Mouse (Mus musculus) forebrain, embryonic 15.5 days (tissue): ENCODE results near the gene Aoc1. TPM values are rescaled to one million over a fixed set of nuclear protein-coding genes. Genes with fewer than 3 reads are reported as not detected.
A peak's percentile ranks its signal among the peaks of the same experiment; 100 is the strongest.
"Not testable (repeated sequence)": the region's sequence is repeated elsewhere in the genome, so short reads cannot be mapped to it uniquely, and the experiment has no call there.

ENCODE experiments used
- ATAC-seq: fragments of 200-750 bp; cut with Nextera tagmentation; replicated peaks from 2 replicates; pipeline ENCODE4 v1.8.0; 2017; ENCODE audit warnings: mild to moderate bottlenecking, moderate TSS enrichment, moderate library complexity
- H3K27ac ChIP-seq: fragments of 300-500 bp; sonication (generic); replicated peaks from 2 replicates; pipeline ENCODE4 v1.5.1; 2015; ENCODE audit warnings: mild to moderate bottlenecking, inconsistent platforms
- H3K27me3 ChIP-seq: fragments of 300-500 bp; sonication (generic); 2 replicates; pipeline ENCODE4 v1.6.1; 2015; ENCODE audit warnings: inconsistent platforms
- H3K36me3 ChIP-seq: fragments of 300-500 bp; sonication (generic); 2 replicates; pipeline ENCODE4 v1.6.1; 2015; ENCODE audit warnings: mild to moderate bottlenecking, inconsistent platforms
- H3K4me1 ChIP-seq: fragments of 300-500 bp; sonication (generic); 2 replicates; pipeline ENCODE4 v1.6.1; 2015; ENCODE audit warnings: inconsistent platforms
- H3K4me2 ChIP-seq: fragments of 300-500 bp; sonication (generic); replicated peaks from 2 replicates; pipeline ENCODE4 v1.6.1; 2015; ENCODE audit warnings: mild to moderate bottlenecking, inconsistent platforms
- H3K4me3 ChIP-seq: fragments of 300-500 bp; sonication (generic); 2 replicates; pipeline ENCODE4 v1.5.1; 2015; ENCODE audit warnings: mild to moderate bottlenecking, inconsistent platforms
- H3K9ac ChIP-seq: fragments of 300-500 bp; sonication (generic); replicated peaks from 2 replicates; pipeline ENCODE4 v1.6.1; 2015; ENCODE audit warnings: mild to moderate bottlenecking, inconsistent platforms
- H3K9me3 ChIP-seq: fragments of 300-500 bp; sonication (generic); 2 replicates; pipeline ENCODE4 v1.6.1; 2016; ENCODE audit warnings: inconsistent platforms
- WGBS: fragments of 180-500 bp; shearing (Covaris S2); methylation state at CpG from one replicate; pipeline ENCODE4 v1.1.7; 2015; ENCODE audit warnings: mixed read lengths; 5-methylcytosine and 5-hydroxymethylcytosine counted together
- polyA plus RNA-seq: library from polyadenylated mRNA; unstranded; fragments of >200 nt; fragmentation: Nextera tagmentation; extraction: Ambion mirVana; gene quantifications from 2 replicates; pipeline ENCODE4 v1.2.1, GENCODE M21; 2015

The Aoc1 gene
- polyA plus RNA-seq, 1 experiment from 2014 or later = not detected

- WGBS = 76% methylated on average over 4 of the region's 4 CpGs
- no peak for ATAC-seq
- Histone ChIP-seq H3K4me1 (peaks cover 2% of the 10 kb centered on the region; the same call in 1 of the 2 replicates), H3K36me3 (no peaks in the 10 kb centered on the region), H3K27me3 (0 out of 2 replicates have a peak, but pooled peaks cover 3% of the 10 kb centered on the region), H3K9me3 (no peaks in the 10 kb centered on the region), H3K4me2 (no peak overlapping the region), H3K4me3 (no peak overlapping the region), H3K27ac (no peak overlapping the region), H3K9ac (no peak overlapping the region)
Observed at GRCm38 (mm10) chr6:48862816-48863215, 9.9 kb upstream of the Aoc1 start.

- Histone ChIP-seq H3K4me2 (no peak overlapping the region), H3K9ac (no peak overlapping the region), H3K36me3 (no peaks in the 10 kb centered on the region), H3K9me3 (no peaks in the 10 kb centered on the region), H3K27ac (no peak overlapping the region), H3K27me3 (0 out of 2 replicates have a peak, but pooled peaks cover 3% of the 10 kb centered on the region), H3K4me1 (peaks cover 2% of the 10 kb centered on the region; the same call in 1 of the 2 replicates), H3K4me3 (no peak overlapping the region)
- no peak for ATAC-seq
- WGBS = 85% methylated on average over 7 of the region's 7 CpGs
Observed at GRCm38 (mm10) chr6:48863488-48863887, 9.2 kb upstream of the Aoc1 start.

GRCm38 (mm10) chr6:48864181-48864580 is 8.5 kb upstream of the Aoc1 start:
- Histone ChIP-seq H3K4me1 (peaks cover 2% of the 10 kb centered on the region; the same call in 1 of the 2 replicates), H3K27me3 (peaks cover 10% of the 10 kb centered on the region; the same call in 1 of the 2 replicates), H3K4me2 (no peak overlapping the region), H3K27ac (no peak overlapping the region), H3K9me3 (no peaks in the 10 kb centered on the region), H3K9ac (no peak overlapping the region), H3K4me3 (no peak overlapping the region), H3K36me3 (no peaks in the 10 kb centered on the region)
- 64% methylated on average over 3 of the region's 3 CpGs for WGBS
- ATAC-seq = no peak

- no peaks in the 10 kb centered on the region for H3K36me3 ChIP-seq
- H3K9ac ChIP-seq = no peak overlapping the region
- H3K4me2 ChIP-seq = no peak overlapping the region
- H3K4me1 ChIP-seq = peaks cover 2% of the 10 kb centered on the region; the same call in 1 of the 2 replicates
- H3K27me3 ChIP-seq = peaks cover 12% of the 10 kb centered on the region; the same call in 1 of the 2 replicates
- H3K9me3 ChIP-seq = no peaks in the 10 kb centered on the region
- no peak overlapping the region for H3K27ac ChIP-seq
- 77% methylated on average over 3 of the region's 3 CpGs for WGBS
- no peak for ATAC-seq
- no peak overlapping the region for H3K4me3 ChIP-seq
Observed at GRCm38 (mm10) chr6:48864723-48865122, 8.0 kb upstream of the Aoc1 start.

GRCm38 (mm10) chr6:48865152-48865745 is 7.4 kb upstream of the Aoc1 start:
- Histone ChIP-seq H3K27me3 (peaks cover 12% of the 10 kb centered on the region; the same call in 1 of the 2 replicates), H3K4me2 (no peak overlapping the region), H3K4me1 (peaks cover 2% of the 10 kb centered on the region; the same call in 1 of the 2 replicates), H3K4me3 (no peak overlapping the region), H3K9ac (no peak overlapping the region), H3K27ac (no peak overlapping the region), H3K9me3 (no peaks in the 10 kb centered on the region), H3K36me3 (no peaks in the 10 kb centered on the region)
- ATAC-seq = no peak
- WGBS = 93% methylated on average over 1 of the region's 1 CpGs

GRCm38 (mm10) chr6:48866355-48866950 is 6.2 kb upstream of the Aoc1 start:
- WGBS = 4% methylated on average over 1 of the region's 1 CpGs
- not testable (repeated sequence) for H3K36me3 ChIP-seq, H3K4me2 ChIP-seq, ATAC-seq, H3K27ac ChIP-seq, H3K27me3 ChIP-seq, H3K9ac ChIP-seq, H3K4me3 ChIP-seq, H3K4me1 ChIP-seq, H3K9me3 ChIP-seq

- ATAC-seq = no peak
- H3K27me3 ChIP-seq = peaks cover 9% of the 10 kb centered on the region; the same call in 1 of the 2 replicates
- H3K27ac ChIP-seq = no peak overlapping the region
- H3K4me1 ChIP-seq = peaks cover 2% of the 10 kb centered on the region; the same call in 1 of the 2 replicates
- H3K4me3 ChIP-seq = no peak overlapping the region
- H3K36me3 ChIP-seq = no peaks in the 10 kb centered on the region
- 38% methylated on average over 4 of the region's 4 CpGs for WGBS
- no peaks in the 10 kb centered on the region for H3K9me3 ChIP-seq
- H3K4me2 ChIP-seq = no peak overlapping the region
- H3K9ac ChIP-seq = no peak overlapping the region
Observed at GRCm38 (mm10) chr6:48867158-48867557, 5.5 kb upstream of the Aoc1 start.

GRCm38 (mm10) chr6:48869774-48870173 is 2.9 kb upstream of the Aoc1 start:
- Histone ChIP-seq H3K27ac (no peak overlapping the region), H3K36me3 (no peaks in the 10 kb centered on the region), H3K4me1 (peaks cover 2% of the 10 kb centered on the region; the same call in 1 of the 2 replicates), H3K27me3 (peaks cover 9% of the 10 kb centered on the region; the same call in 1 of the 2 replicates), H3K9me3 (no peaks in the 10 kb centered on the region), H3K4me3 (no peak overlapping the region), H3K9ac (no peak overlapping the region), H3K4me2 (no peak overlapping the region)
- WGBS = 80% methylated on average over 2 of the region's 2 CpGs
- ATAC-seq = no peak

GRCm38 (mm10) chr6:48874576-48874975 is 1.9 kb downstream of the Aoc1 start:
- Histone ChIP-seq H3K4me2 (no peak overlapping the region), H3K9ac (no peak overlapping the region), H3K36me3 (no peaks in the 10 kb centered on the region), H3K4me3 (no peak overlapping the region), H3K4me1 (no peaks in the 10 kb centered on the region), H3K9me3 (no peaks in the 10 kb centered on the region), H3K27me3 (no peaks in the 10 kb centered on the region), H3K27ac (no peak overlapping the region)
- WGBS = 76% methylated on average over 4 of the region's 4 CpGs
- no peak for ATAC-seq

GRCm38 (mm10) chr6:48875515-48875914 is 2.8 kb downstream of the Aoc1 start:
- WGBS = 80% methylated on average over 6 of the region's 6 CpGs
- Histone ChIP-seq H3K9ac (no peak overlapping the region), H3K4me2 (no peak overlapping the region), H3K4me1 (no peaks in the 10 kb centered on the region), H3K27ac (no peak overlapping the region), H3K4me3 (no peak overlapping the region), H3K9me3 (no peaks in the 10 kb centered on the region), H3K27me3 (no peaks in the 10 kb centered on the region), H3K36me3 (no peaks in the 10 kb centered on the region)
- no peak for ATAC-seq

GRCm38 (mm10) chr6:48876510-48877135 is 3.9 kb downstream of the Aoc1 start:
- Histone ChIP-seq H3K36me3 (no peaks in the 10 kb centered on the region), H3K27ac (0 out of 2 replicates have a peak overlapping the region, but pooled peaks have one; percentile 21), H3K27me3 (no peaks in the 10 kb centered on the region), H3K9ac (no peak overlapping the region), H3K4me2 (no peak overlapping the region), H3K9me3 (no peaks in the 10 kb centered on the region), H3K4me3 (no peak overlapping the region), H3K4me1 (no peaks in the 10 kb centered on the region)
- ATAC-seq = peak; percentile 57; the same call in 1 of the 2 replicates
- WGBS = 29% methylated on average over 5 of the region's 5 CpGs

GRCm38 (mm10) chr6:48894203-48894602 is 21.5 kb downstream of the Aoc1 start:
- H3K27me3 ChIP-seq = no peaks in the 10 kb centered on the region
- ATAC-seq = no peak
- no peaks in the 10 kb centered on the region for H3K36me3 ChIP-seq
- H3K9ac ChIP-seq = no peak overlapping the region
- no peak overlapping the region for H3K4me3 ChIP-seq
- no peak overlapping the region for H3K27ac ChIP-seq
- H3K9me3 ChIP-seq = no peaks in the 10 kb centered on the region
- WGBS = 51% methylated on average over 4 of the region's 4 CpGs
- no peaks in the 10 kb centered on the region for H3K4me1 ChIP-seq
- no peak overlapping the region for H3K4me2 ChIP-seq
